Mouse (Mus musculus): ENCODE results near the gene Itpk1. TPM values are rescaled to one million over a fixed set of nuclear protein-coding genes. Genes with fewer than 3 reads are reported as not detected.

Itpk1 gene
- total RNA-seq, 2 experiments from 2014 or later, result 69.2 to 70.5 TPM

DNA sequence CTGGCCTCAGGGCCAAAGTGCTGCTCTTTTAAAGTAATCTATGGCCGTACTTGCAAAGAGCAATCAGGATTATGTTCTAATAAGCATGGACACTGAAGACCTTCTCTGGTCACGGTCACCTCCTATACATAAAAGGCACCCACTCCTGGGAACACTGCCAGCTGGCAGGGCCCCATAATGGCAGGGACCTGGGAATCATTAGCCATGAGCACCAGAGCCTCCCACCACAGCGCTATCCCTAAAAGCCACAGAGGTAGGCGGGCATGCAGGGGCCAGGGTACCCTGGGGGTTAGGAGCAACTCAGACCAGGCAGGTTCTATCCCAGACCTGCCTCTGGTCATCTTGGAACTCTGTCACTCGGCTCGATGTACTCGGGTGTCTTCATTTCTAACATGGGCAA lies 104.9 kb downstream of the Itpk1 start:
- no peak for DNase-seq (ENCODE audit: low spot score in 2 of 2)

DNA sequence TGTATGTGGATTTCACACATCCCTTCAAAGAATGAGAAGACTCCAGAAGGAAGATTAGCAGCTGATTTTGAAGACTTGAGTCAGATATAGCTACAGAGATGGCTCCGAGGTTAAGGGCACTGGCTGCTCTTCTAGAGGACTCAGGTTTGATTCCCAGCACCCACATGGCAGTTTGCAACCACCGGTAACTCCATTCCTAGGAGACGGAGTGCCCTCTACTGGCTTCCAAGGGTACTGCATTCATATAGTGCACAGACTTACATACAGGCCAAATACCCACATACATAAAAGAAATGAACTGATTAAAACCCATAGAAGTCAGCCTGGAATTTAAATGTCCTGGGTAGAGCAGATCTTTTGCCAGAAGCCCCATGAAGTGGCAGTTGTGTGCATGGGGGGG lies 106.2 kb downstream of the Itpk1 start:
- DNase-seq (ENCODE audit: low spot score in 2 of 2), result no peak

DNA sequence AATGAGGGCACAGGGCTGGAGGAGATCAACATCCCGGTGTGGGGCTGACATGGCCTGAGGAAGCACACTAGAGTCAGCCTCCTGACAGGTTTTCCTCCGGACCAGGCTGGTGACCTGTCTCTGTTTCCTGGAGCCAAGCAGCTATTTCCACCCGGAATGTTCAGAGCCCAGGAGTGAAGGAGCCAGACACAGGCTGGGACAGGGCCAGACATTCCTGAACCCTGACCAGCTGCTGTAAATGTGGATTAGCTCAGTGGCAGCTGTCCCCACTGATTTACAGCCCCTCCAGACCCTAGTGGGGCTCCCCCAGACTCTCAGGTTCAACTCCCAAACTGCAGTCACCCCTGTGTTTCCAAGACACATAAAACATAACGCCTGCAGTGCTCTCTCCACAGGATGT lies 107.3 kb downstream of the Itpk1 start:
- no peak for DNase-seq (ENCODE audit: low spot score in 2 of 2)

DNA sequence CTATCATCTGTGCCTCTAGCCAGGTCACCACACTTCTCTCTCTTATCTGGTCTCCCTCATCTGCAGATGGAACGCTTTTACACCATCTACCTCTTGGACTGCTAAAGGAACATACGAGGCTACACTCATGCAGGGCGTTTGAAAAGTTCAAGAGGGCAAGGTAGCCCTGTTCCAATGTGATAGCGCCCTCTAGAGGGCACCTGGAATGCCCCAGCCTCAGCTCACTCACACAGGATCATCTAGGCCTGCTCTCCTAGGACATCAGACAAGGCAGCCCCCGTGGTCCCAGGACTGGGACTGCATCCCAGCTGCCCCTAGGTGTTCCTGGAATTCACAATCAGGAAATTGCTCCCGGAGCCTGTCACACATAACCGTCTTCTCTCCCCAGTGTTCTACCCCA lies 108.3 kb downstream of the Itpk1 start:
- no peak for DNase-seq (ENCODE audit: low spot score in 2 of 2)

DNA sequence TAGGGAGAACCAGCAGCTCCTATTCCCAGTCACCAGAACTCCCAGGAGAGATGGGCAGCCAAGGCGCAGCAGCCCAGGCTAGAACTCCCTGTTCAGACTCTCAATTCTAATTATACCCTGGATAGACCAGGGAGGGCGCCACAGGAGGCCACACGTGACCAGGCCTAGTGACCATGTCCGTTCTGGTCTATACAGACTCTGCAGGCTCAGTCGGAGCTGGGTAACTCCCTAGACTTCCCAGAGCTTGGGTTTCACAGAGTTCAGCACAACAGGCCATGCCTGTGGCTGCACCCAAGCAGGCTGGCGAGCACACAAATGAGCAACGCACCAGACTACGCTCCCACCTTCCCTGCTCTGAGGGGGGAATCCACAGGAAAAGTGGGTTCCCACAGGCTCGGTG lies 110.1 kb downstream of the Itpk1 start:
- no peak for DNase-seq (ENCODE audit: low spot score in 2 of 2)

DNA sequence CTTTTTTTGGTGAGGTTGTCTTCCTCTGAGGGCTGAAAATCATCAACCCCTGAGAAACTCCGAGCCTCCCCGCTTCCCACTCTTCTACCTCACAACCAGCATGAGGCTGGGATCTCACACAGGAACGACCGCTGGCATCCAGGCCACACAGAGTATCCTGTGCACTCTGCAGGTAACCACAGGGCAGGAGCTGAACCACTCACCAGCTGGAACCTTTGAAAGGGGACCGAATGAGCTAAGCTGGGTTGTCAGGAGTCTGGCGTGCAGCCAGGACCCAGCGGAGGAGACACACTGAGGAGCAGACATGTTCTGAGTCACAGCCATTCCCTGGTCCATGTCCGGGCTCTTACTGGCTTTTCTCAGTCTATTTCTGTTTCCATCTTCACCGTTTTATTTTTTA lies 111.0 kb downstream of the Itpk1 start:
- DNase-seq (ENCODE audit: low spot score in 2 of 2), result peak; percentile 35 to 52

DNA sequence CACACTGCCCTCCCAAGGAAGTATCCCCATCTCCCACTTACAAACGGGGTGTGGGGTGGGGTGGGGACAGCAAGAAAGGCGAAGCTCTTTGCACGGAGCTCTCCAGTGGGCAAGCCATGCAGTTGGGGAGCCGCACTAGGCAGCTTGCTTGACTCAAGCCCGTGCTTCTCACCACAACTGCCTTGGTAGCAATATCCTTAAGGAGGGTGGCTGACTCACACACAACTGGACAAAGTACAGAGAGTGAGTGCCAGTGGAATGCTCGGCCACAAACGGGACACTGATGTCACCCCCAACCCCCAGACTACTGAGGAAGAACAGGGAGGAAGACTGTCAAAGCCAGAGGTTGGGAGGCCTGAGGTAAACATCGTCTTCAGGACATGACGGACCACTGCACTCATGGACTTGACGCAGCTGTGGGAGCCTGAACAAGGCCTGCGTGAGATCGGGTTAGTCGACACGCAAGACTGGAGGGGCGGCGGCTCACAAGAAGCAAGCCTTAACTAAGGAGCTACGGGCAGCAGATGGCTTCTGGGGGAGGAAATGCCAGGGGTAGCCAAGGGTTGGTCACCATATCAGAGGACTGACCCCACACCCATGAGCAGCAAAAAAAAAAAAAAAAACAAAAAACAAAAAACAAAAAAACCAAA lies 113.9 kb downstream of the Itpk1 start:
- DNase-seq (ENCODE audit: low spot score in 2 of 2), result no peak

DNA sequence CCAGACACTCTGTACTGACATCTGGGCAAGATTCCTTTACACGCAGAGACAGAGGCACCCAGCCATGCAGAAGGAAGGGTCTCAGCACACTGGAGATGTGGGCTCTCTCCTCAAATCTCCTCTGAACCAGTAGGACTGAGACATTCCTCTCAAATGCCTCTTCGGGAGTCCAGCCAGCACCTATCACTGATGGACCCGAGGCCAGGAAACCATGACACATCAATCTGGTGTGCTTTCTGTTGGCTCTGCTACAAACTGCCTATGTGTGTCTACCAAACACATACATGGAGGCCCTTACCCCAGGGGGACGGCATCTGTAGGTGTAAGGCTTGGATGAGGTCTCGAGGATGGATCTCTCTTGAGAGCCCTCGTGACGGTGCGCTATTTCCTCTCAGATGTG lies 117.6 kb downstream of the Itpk1 start:
- DNase-seq (ENCODE audit: low spot score in 2 of 2), result no peak

DNA sequence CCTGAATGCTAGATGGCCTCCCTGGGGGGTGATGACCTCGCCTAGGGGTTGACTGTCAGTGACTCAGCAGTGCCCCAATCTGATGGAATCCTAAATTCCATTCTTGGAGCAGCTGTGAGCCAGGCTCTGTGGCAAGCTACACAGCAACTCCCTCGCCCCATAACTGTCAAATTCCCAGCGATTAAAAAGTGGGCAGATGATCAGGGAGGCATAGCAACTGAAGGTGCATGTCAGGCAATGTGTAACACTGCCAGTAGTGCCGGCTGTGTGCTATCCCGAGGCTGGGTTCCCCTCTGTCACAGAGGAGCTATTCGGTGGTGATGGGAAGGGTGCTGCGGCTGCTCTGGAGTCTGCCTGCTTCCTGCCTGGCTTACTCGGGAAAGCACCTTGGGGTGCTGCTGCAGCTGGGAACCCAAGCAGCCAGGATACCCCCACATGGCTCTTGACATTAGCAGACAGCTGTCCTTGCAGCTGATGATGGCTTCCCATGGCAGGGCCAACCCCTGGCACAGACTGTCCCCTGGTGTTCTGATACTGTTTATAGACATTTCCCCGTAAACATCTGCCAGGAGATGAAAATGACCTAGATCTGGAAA lies 118.3 kb downstream of the Itpk1 start:
- peak; percentile 50 to 76 for DNase-seq (ENCODE audit: low spot score in 2 of 2)

DNA sequence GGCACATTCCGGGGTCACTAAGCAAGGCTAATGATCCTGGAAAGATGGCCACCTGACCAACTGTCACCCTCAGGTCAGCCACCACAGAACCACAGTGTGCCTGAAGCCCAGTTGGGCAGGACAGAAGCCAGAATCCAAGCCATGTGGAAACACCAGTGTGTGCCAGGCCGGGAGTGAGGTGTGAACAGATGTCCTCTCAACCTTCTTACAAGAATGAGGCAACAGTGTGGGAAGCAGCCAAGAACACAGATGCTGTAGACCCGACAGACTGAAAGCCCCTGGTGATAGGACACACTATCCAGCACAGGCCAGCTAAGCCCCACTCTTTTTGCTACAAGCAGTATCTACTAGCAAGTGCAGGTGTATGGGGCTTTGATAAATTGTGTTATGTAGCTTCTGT lies 119.3 kb downstream of the Itpk1 start:
- peak in 1 of 2 experiments; percentile 43 for DNase-seq (ENCODE audit: low spot score in 2 of 2)

DNA sequence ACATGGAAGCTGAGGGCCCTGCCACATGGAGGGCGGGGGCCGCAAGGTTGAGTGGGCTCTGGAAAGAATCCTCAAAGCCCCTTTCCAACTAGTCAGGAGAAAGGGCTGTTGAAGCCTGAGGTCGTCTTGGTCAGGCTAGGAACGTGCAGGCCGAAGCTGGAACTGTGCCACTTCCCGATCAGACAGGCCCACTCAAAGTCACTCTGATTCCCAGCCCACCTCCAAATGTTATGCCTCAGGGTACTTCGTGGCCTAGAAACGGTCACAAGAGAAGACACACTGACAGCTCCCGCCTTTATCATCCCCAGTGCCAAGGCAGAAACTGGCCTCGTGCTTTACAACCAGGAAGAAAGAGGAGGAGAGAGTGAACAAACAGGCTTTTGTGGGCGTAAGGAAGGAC lies 122.3 kb downstream of the Itpk1 start:
- DNase-seq (ENCODE audit: low spot score in 2 of 2), result no peak

DNA sequence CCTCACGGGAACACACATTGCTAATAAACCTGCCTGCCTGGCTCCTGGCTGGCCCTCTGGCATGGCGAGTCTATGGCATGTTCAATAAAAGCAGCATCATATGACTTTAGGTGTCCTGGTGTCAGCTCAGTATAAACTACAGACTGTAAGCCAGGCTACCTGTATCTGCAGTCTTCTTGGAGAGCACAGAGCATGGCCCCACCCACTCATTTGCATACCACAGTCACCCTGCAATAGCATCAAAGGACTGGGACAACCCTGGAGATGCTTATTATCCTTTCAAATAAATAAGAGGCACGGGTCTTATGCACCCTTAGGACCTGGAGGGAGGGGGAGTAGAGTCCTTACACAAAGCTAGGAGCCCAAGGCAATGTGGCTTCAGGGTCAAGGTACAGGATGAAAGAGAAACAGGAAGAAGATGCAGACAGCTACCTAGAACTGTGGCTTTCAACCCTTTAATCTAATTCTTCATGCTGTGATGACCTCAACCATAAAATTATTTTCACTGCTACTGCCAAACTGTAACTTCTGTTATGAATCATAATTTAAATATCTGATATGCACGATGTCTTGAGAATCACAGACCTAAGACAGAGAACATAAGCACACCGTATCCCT lies 123.0 kb downstream of the Itpk1 start:
- no peak for DNase-seq (ENCODE audit: low spot score in 2 of 2)

DNA sequence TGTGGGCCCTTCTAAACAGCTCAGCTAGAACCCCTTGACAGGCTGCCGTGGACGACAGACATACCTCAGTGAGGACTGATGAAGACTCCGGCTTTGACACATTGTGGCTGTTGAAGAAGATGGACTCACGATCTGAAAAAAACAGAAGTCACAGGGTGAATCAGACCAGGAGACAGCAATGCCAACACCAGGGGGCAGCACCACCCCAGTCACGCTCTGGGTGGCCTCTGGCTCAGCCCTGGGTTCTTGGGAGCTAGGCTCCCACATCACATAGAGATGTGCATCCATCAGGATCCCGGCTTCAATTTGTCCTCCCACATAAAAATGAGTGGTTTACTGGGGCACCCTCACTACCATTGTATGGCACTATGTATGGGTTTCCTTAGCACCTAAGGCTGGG lies 125.7 kb downstream of the Itpk1 start:
- DNase-seq (ENCODE audit: low spot score in 2 of 2), result peak; percentile 36 to 86

DNA sequence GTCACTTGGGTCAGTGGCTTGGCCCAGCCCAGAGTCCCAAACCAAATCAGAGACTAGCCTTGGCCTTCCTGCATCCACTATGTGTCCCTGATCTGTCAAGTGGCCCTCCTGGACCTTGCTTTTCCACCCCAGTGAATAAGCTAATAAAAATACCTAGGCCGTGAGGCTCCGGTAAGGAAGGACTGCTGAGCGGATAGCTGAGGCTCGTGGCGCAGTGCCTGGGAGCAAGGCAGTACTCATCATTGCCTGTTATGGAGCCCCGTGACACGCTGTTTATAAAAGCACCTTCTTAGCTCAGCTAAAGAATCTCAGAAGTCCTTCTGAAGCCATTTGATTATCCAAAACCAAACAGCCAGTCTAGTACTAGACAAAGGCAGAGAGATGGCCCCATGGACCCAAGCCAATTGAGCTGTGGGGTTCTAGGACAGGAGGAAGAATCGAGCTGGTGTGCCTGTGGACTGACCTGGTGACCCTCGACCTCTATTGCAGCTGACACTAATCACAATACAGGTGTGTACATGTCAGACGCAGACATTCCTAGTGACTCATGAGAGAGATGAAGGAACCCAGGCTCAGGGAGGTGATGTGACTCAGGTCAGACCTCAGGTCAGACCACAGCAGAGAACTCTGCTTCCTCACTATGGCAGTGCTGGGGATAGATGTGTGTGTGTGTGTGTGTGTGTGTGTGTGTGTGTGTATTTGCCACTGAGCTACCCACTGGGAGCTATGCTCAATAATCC lies 127.9 kb downstream of the Itpk1 start:
- no peak for DNase-seq (ENCODE audit: low spot score in 2 of 2)

DNA sequence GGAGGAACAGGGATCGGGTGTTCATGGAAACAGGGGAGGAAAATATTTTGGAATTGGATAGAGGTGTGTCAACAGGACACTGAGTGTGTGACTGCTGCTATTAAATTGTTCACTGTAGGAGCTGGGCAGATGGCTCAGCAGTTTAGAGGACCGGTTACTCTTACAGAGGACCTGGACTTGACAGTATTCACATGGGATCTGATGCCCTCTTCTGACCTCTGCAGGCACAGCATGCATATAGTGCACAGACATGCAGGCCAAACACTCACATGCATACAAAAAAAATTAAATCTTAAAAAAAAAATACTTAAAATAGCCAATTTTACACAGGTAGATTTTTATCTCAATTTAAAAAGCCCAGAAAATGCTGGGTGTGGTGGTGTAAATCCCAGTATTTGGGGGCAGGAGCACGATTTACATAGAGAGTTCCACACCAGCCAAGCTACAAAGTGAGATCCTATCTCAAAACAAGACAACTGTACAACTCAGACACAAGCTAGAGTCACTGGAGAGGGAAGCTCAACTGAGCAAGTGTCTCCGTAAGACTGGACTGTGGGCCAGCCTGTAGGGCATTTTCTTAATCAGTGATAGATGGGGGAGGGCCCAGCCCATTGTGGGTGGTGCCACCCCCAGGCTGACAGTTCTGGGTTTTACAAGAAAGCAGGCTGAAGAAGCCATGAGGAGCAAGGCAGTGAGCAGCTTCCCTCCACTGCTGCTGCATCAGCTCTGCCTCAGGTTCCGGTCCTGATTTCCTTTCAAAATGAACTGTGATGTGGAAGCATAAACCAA lies 129.0 kb downstream of the Itpk1 start:
- no peak for DNase-seq (ENCODE audit: low spot score in 2 of 2)

DNA sequence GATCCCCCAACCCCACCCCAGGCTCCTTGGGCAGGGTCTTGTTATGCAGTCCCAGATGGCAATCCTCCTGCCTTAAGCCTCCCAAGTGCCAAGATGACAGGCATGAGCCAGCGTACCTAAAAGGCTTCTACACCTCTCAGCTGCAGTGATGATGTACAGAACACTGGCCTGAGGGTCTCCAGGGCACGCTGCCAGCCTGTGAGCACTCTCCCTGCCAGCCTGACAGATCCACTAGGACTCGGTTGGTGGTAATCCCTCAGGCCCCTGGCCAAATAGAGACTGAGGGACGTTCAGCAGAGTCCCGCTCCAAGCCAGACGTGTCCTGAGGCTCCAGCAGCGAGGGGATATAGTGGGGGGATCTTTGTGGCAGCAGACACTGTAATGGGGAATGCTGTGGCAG lies 131.7 kb downstream of the Itpk1 start:
- no peak for DNase-seq (ENCODE audit: low spot score in 2 of 2)

DNA sequence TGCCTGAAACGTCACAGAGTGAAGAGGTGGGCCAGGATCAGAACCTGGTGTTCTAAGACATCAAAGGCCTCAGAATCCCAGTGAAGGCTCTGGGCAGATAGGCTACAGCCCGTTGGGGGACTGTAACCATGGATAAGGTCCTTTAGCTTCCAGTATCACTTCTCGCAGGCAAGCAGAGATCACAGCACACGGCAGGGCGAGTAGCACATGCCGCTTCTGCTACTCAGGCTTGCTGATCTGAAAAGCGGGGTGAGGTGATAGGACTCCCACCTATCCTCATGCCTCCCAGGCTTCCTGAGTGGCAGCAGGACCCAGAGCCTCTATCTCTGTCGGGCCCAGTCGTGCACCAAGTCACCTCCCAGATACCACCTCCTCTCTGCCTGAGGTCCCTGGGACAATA lies 133.1 kb downstream of the Itpk1 start:
- DNase-seq (ENCODE audit: low spot score in 2 of 2), result no peak

DNA sequence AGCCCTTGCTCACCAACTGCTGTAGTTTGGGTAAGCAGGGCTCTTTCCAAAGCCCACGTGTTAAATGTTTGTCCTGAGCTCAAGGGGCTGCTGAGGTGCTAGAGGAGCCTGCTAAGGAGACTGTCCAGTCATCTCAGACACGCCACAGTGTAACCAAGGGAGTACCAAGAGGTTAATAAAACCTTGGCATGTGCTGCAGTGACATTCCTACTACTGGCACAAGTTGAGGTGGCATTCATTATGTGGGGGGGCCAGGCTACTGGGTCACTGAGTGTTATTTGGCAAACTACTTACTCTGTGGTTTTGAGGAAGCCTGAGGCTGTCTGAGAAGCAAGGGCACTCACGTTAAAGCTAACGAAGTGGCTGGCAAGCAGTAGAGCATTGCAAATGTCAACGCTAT lies 134.0 kb downstream of the Itpk1 start:
- no peak for DNase-seq (ENCODE audit: low spot score in 2 of 2)

DNA sequence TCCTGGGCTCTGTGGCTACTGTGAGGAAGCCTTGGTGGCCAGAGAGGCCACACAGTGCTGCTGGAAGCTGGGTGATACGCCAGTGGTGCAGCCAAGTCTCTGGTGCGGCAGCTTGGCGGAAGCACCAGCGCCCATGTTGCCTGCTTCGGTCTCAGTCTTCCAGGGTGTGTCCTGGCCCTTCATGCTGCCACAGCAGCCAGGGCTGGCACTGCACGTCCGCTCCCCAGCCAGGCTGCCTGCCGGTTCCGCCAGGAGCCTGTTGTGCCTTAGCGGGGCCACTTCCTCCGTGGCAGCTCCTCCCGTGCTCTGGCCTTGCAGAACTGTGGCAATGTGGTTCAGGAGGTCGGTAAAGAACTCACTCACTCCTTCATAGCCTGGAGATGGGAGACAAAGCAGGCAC lies 134.6 kb downstream of the Itpk1 start:
- no peak for DNase-seq (ENCODE audit: low spot score in 2 of 2)

DNA sequence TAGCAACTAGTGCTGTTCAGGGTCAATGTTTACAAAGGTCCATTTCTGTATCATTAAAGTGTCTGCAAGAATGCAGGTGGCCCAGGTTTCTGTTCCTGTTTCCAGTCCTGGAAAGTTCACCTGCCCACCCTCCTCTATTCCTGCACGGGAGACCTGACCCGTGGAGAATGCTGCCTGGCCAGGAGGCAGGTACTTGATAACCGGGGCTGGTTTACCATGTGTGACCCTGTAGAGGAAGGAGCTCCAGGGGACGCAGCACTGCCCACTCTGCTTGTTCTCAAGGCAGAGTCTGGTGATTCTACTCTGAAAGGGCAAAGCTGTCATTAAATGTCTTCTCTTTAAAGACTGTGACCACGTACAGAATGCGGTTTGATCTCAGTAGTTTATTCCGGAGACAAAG lies 136.5 kb downstream of the Itpk1 start:
- DNase-seq (ENCODE audit: low spot score in 2 of 2), result no peak

DNA sequence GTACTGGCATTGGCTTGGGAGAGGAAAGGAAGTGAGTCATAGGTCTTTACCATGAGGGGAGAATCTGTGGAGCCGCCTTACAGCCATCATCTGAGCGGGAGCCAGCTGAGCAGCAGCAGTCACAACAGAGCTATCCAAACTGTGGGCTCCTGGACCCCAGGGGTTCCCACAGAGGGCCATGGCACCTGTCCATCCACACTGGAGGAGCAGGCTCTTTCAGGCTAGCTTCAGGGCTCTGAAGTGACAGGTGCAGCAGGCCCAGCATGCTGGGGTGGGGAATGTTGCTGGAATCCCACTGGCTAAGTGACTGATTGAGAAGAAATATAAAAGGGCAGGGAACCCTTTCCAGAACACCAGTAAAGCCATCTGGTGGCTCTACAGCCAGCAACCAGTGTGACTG lies 137.8 kb downstream of the Itpk1 start:
- no peak for DNase-seq (ENCODE audit: low spot score in 2 of 2)

DNA sequence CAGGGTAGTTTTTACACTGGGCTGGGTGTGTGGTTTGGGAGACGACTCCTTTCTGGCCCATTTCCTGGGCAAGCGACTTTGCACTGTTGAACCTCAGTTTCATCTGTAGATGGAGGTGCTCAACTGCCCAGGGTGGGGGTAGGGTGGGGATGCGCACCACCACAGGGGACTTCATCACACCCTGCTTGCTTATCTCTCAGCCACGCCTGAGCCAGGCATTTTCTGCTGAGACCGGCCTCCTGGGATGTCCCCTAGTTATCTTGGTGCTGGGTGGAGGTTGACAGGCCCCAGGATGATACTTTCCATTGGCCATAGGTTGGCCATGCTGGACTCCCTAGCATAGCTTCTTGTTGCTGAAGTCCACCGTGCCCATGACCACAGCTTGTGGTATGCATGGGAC lies 139.6 kb downstream of the Itpk1 start:
- no peak for DNase-seq (ENCODE audit: low spot score in 2 of 2)

All from layer of hippocampus, adult 18-20 months (tissue).